Mouse (Mus musculus) liver, embryonic 14.5 days (tissue): Measurements from ENCODE around the gene Lrch3.

Experiments used
- CTCF ChIP-seq: IDR thresholded peaks from 2 replicates; pipeline ENCODE4 v1.5.1; 2016; ENCODE audit warnings: antibody characterized with exemption, low read depth, control low read depth
- EP300 ChIP-seq: IDR thresholded peaks from 2 replicates; pipeline ENCODE4 v1.6.1; 2016; ENCODE audit warnings: antibody characterized with exemption, low read depth

DNA sequence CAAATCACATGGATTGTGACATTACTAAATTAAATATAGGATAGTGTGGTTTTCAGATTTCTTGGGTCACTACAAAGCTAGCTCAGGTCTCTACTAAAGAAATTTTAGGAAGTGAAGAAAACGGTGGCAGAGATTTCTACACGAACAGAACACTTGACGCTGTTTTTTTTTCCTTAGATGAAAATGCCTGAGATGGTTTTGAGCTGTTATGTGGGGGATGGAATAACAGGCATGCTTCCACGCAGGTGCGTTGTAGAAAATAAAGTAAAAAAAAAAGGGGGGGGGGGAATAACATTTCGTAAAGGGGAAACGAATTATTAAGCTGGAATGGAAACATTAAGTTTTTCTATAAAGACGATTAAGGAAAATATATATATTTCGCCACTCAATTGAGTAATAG is 37.1 kb upstream of the Lrch3 start:
- TF ChIP-seq CTCF (no peak), EP300 (no peak)
